Mouse (Mus musculus) kidney, postnatal 10 days (tissue): Measurements from ENCODE around the gene Tlr9.

Experiments used
- DNase-seq: peaks from one replicate; pipeline ENCODE4 v3.0.0; 2021; ENCODE audit warnings: mixed read lengths

Gene Tlr9

GRCm38 (mm10) chr9:106233953-106234352, 11.6 kb downstream of the Tlr9 start:
- no peak for DNase-seq

DNA sequence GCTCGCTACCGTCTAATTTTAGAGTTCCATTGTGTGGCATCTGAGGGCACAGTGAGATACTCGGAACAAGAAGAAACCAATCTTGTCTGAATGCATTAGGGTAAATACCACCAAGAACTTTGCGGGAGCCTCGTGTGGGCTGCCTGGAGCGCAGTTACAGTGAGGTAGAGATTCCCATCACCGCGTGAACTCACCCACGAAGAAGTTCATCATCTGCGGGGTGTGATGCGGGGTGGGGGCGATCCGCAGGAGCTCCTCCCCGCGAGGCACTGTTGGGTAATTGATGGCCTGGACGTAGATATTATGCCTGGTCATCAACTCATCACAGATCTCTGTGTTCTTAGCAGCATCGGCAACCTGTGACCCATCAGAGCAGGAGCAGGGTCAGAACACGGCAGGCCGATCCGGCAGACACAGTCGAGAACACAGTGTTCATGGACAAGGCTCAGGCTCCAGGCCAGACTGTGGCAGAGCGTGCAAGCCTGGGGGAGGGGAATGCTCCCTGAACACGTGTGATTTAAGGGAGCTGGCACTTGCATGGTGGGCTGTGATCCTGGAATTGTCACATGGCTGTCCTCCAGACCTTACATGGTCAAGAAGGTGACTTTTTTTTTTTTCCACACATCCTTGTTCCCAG, 12.9 kb downstream of the Tlr9 start:
- no peak for DNase-seq

DNA sequence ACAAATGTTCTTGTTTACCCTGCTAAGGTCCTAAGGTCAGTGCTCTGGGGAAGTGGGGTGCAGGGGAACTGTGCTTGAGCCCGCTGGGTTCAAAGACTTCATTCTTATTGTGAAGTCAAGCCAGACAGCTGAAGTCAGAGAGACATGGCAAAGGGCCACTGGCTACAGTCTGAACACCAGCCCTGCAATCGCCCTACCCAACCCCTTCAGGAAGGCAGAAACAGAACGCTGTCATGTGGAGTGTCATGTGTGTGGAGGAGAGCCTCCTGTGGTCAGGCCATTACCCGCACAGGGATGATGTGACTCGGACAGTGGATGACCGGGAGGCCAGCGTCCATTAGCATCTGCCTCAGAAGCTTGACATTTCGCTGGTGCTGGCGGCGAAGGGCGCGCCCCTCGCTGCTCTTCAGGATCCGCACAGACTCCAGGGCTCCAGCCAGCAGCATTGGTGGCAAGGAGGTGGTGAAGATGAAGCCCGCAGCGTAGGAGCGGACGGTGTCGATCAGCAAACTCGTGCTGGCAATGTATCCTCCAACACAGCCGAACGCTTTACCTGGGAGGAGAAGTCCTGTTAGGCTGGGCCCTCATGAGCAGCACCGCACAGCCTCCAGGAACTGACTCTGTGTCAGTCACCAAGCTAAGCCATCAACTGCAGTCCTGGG, 13.9 kb downstream of the Tlr9 start:
- peak; percentile 53 for DNase-seq

- DNase-seq, result no peak
Measured at GRCm38 (mm10) chr9:106236818-106237211, 14.4 kb downstream of the Tlr9 start.

DNA sequence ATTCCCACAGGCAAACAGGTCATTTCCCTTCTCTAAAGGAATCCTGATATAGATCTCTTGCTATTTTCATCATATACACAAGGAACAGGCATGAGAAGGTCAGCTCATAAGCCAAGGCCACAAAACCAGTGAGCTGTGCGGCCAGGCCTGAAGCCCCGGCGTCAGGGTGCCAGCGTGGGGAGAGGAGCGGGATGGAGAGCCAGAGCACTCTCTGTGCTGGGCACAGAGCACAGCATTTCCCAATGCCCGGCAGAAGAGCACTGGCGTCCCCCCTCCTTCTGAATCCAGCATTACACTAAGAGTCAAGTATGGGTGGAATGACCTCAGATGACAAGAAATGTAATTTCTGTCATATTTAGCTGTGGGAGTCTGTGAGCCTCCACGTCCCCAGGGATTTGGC, 15.0 kb downstream of the Tlr9 start:
- no peak for DNase-seq

- no peak for DNase-seq
Measured at GRCm38 (mm10) chr9:106237878-106238277, 15.5 kb downstream of the Tlr9 start.

DNA sequence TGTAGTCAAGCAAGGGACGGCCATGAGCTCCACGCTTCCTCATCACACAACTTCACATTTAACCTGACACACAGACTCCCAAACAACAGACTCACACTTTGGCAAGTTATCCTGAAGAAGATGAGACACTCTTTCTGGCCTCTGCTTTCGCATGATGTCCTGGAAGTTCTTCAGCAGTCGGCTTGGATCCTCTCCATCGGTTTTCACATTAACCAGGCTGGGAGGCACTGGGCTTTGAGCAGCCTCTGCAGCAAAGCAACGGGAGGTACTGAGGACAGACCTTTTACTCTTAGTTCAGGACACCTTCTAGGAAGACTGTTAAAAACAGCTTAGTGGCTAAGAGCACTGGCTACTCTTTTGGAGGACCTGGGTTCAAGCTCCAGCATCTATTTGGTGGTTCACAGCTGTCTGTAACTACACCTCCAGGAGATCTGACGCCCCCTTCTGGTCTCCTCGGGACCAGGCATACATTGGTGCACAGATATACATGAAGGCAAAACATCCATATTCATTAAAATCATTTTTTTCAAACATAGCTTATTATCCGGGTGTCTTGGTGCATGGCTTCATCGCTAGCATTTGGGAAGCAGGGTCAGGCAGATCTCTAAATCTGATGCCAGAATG, 19.3 kb downstream of the Tlr9 start:
- peak; percentile 48 for DNase-seq

GRCm38 (mm10) chr9:106242813-106243488, 20.6 kb downstream of the Tlr9 start:
- DNase-seq, result peak; percentile 78

GRCm38 (mm10) chr9:106249550-106249949, 27.2 kb downstream of the Tlr9 start:
- DNase-seq, result no peak

DNA sequence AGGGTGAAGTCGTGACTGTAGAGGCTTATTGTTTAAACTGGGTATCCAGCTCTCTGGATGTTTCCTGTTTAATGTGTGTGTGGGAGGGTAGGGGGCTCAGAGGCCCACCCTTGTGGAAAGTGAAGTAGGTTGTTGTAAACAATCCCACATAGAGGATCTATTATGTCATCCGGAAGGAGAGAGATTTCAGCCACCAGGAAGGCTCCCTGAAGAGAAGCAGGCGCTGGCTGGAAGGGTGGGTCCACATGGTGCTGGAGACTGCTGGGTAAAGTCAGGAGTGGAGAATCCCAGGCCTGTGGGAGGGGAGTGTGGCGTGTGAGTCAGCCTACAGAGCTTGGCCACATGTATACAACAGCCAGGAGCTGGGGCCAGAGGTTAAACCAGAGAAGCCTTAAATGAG, 27.8 kb downstream of the Tlr9 start:
- no peak for DNase-seq

GRCm38 (mm10) chr9:106251066-106251465, 28.7 kb downstream of the Tlr9 start:
- DNase-seq, result no peak

- no peak for DNase-seq
Measured at GRCm38 (mm10) chr9:106254001-106254400, 31.6 kb downstream of the Tlr9 start.

DNA sequence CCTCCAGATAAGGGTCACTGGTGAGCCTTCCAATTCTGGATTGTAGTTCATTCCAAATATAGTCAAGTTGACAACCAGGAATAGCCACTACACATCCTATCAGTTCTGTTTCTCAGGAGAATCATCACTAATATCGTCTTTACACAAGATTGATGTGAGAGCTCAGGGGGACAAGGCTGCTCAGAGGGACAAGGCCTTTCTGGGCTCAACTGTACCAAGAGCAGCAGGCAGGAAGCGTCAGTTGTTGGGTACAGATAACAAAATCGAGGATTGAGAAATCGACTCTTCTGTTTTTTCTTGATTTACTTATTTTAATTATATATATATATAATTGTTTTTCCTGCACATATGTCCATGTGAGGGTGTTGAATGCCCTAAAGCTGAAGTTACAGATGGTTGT, 36.0 kb downstream of the Tlr9 start:
- no peak for DNase-seq

DNA sequence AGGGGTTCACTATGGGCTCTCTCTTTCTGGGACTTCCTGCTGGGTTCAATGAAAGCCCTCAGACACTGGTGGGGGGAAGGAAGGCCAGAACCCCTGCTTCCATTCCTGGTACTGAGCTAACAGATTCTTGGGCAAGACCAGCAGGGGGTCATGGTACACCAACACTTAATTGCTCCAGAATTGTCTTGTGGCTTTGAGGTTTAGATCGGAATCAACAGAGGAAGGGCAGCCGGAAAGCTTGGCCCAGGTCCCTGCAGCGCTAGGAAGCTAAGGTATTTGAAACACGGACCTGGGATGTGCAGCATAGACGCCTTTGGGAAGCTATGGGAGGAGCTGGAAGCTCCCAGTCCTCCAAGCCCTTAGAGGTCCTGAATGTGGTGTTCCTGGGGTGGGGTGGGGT, 36.6 kb downstream of the Tlr9 start:
- DNase-seq, result no peak

GRCm38 (mm10) chr9:106261058-106261457, 38.7 kb downstream of the Tlr9 start:
- no peak for DNase-seq

- DNase-seq, result no peak
Measured at GRCm38 (mm10) chr9:106261491-106261890, 39.1 kb downstream of the Tlr9 start.

GRCm38 (mm10) chr9:106262075-106262474, 39.7 kb downstream of the Tlr9 start:
- no peak for DNase-seq

DNA sequence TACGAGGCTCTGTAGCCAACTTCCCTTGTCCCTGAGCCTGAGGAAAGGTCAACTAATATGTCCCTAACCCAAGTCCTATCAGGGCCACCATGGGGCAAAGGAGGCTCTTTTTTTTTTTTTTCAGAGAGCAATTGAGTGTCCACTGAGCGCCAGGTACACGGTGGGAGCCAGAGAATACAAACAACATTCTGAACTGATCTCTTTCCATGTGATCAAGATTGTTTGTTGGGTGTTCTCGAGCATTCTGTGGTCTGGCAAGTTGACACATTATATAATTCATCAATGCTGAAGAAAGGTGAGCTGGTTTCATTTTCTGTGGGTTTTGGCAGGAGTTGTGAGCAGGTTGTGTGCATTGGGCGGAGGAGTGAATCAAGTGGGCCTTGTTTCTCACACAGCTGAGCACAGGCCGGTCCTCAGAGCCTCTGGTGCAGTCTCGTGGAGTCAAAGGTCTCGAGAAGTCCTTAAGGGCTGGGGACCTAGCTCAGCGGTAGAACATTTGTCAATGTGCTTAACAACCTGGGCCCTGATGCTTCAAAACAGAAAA, 41.1 kb downstream of the Tlr9 start:
- DNase-seq, result no peak

- no peak for DNase-seq
Measured at GRCm38 (mm10) chr9:106265358-106266075, 43.1 kb downstream of the Tlr9 start.

DNA sequence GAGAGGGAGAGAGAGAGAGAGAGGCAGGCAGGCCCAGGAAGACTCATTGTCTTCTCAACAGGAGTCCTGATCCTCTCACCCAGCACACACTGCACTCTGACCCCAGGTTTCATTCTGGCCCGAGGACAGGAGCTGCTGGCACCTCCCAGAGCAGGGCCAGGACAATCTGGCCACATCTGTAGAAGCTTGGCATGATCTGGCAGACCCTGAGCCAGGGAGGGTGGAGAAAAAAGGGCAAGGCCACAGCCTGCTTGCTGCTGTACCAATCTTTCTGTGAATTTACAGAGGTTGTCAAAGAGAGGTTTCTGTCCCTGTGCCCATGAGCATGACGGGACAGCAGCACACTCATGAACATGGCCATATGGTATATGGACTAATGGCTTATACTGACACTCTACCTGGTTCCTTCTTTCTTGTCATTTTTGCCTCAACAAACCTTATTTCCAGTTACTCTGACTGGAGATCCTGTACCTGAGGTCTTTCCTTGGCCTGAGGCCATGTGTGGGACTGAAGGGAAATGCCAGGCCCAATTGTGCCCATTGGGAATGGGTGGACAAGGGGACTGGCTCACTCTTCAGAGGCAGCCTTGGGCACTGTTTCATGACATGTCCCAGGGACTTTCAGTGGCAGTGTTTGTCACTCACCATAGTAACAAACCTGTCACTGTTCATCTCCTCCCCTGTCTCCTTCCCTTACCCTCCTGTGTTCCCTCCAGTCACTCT, 44.7 kb downstream of the Tlr9 start:
- DNase-seq, result no peak

GRCm38 (mm10) chr9:106268421-106268820, 46.0 kb downstream of the Tlr9 start:
- no peak for DNase-seq
